Mouse (Mus musculus) thymus, postnatal 10 days (tissue): ENCODE measurements at regions not wholly inside any gene's neighbourhood (a gene's known extent, or its start where the extent isn't known, plus 50 kb on each side); places are given as distances from the start of the nearest gene placed in this dataset.

ENCODE experiments used
- DNase-seq, 2 experiments: peaks; one replicate each; pipeline ENCODE4 v3.0.0; 2021; ENCODE audit warnings: low spot score in 2 of 2

- DNase-seq, result no peak
These were observed 50.9 kb upstream of the Atp12a start for GRCm38 (mm10) chr14:56313969-56314368.

- peak in 1 of 2 experiments; percentile 48 for DNase-seq
These were observed 50.4 kb upstream of the Atp12a start for GRCm38 (mm10) chr14:56314459-56314858.
